Mouse (Mus musculus) bone marrow, adult 2 months (tissue): ENCODE measurements at regions not wholly inside any gene's neighbourhood (a gene's known extent, or its start where the extent isn't known, plus 50 kb on each side); places are given as distances from the start of the nearest gene placed in this dataset.
"Not testable (repeated sequence)": the region's sequence is repeated elsewhere in the genome, so short reads cannot be mapped to it uniquely, and the experiment has no call there.

ENCODE experiments used
- CTCF ChIP-seq: fragments of 200-500 bp; IDR thresholded peaks from 2 replicates; pipeline ENCODE4 v1.5.1; 2011; ENCODE audit warnings: low read length, control low read depth; ENCODE audit not compliant: control insufficient read depth, insufficient read depth
- POLR2A ChIP-seq: fragments of 200-500 bp; IDR thresholded peaks from 2 replicates; pipeline ENCODE4 v1.6.1; 2011; ENCODE audit warnings: low read depth, mild to moderate bottlenecking, control low read depth, low read length, borderline replicate concordance; ENCODE audit not compliant: control insufficient read depth

GRCm38 (mm10) chr13:5583681-5584080 lies 277.6 kb upstream of the Klf6 start:
- TF ChIP-seq POLR2A, CTCF: not testable (repeated sequence)
